Mouse (Mus musculus) liver, embryonic 14.5 days (tissue): Measurements from ENCODE around the gene Olfr114. TPM values are rescaled to one million over a fixed set of nuclear protein-coding genes. Genes with fewer than 3 reads are reported as not detected.

Experiments
- ATAC-seq: fragments of 200-750 bp; cut with Nextera tagmentation; 2 replicates; pipeline ENCODE4 v1.8.0; 2017; ENCODE audit warnings: moderate number of reproducible peaks, mild to moderate bottlenecking, moderate library complexity; ENCODE audit not compliant: insufficient read depth
- DNase-seq, 3 experiments: peaks; one replicate each; pipeline ENCODE4 v3.0.0-alpha.2; 2012 to 2013; ENCODE audit warnings: low read depth in 3 of 3, low spot score in 3 of 3
- H3K27ac ChIP-seq: fragments of 300-500 bp; sonication (generic); 2 replicates; pipeline ENCODE4 v1.5.1; 2014; ENCODE audit warnings: moderate library complexity, mild to moderate bottlenecking, control low read depth, inconsistent platforms
- H3K27me3 ChIP-seq: fragments of 300-500 bp; sonication (generic); 2 replicates; pipeline ENCODE4 v1.6.1; 2014; ENCODE audit warnings: mild to moderate bottlenecking, low read length, moderate library complexity; ENCODE audit not compliant: control insufficient read depth, insufficient read depth
- H3K36me3 ChIP-seq: fragments of 300-500 bp; sonication (generic); replicated peaks from 2 replicates; pipeline ENCODE4 v1.6.1; 2014; ENCODE audit warnings: low read depth; ENCODE audit not compliant: control insufficient read depth, insufficient read depth
- H3K4me1 ChIP-seq, 2 experiments: fragments of 200-500 bp in 1 of 2; fragments of 300-500 bp in 1 of 2; sonication (generic) in 1 of 2; replicated peaks; 2 replicates each; pipeline ENCODE4 v1.6.1; 2012 to 2014; ENCODE audit warnings: antibody characterized with exemption in 1 of 2, inconsistent platforms in 1 of 2, low read length in 1 of 2; ENCODE audit not compliant: control insufficient read depth in 2 of 2, insufficient read depth in 2 of 2
- H3K4me2 ChIP-seq: fragments of 300-500 bp; sonication (generic); 2 replicates; pipeline ENCODE4 v1.6.1; 2014; ENCODE audit warnings: low read depth, mild to moderate bottlenecking, control low read depth, moderate library complexity
- H3K4me3 ChIP-seq, 2 experiments: fragments of 200-500 bp in 1 of 2; fragments of 300-500 bp in 1 of 2; sonication (generic) in 1 of 2; 2 replicates each; pipeline ENCODE4 v1.5.1; 2012 to 2014; ENCODE audit warnings: low read depth in 2 of 2, low read length in 2 of 2, mild to moderate bottlenecking in 2 of 2, control low read depth in 1 of 2, inconsistent platforms in 1 of 2, moderate library complexity in 1 of 2; ENCODE audit not compliant: insufficient read depth in 1 of 2
- H3K9ac ChIP-seq: fragments of 300-500 bp; sonication (generic); replicated peaks from 2 replicates; pipeline ENCODE4 v1.6.1; 2014; ENCODE audit warnings: mild to moderate bottlenecking, control low read depth, moderate library complexity
- H3K9me3 ChIP-seq: fragments of 300-500 bp; sonication (generic); 2 replicates; pipeline ENCODE4 v1.6.1; 2016; ENCODE audit warnings: low read length, mixed read lengths; ENCODE audit not compliant: control insufficient read depth
- CTCF ChIP-seq: IDR thresholded peaks from 2 replicates; pipeline ENCODE4 v1.5.1; 2016; ENCODE audit warnings: antibody characterized with exemption, low read depth, control low read depth
- EP300 ChIP-seq: IDR thresholded peaks from 2 replicates; pipeline ENCODE4 v1.6.1; 2016; ENCODE audit warnings: antibody characterized with exemption, low read depth
- WGBS: fragments of 180-500 bp; shearing (Covaris S2); extraction: QIAGEN DNeasy Blood & Tissue Kit; methylation state at CpG from one replicate; pipeline ENCODE4 v1.1.7; 2014; ENCODE audit not compliant: insufficient replicate concordance; 5-methylcytosine and 5-hydroxymethylcytosine counted together
- polyA plus RNA-seq, 2 experiments: library from polyadenylated mRNA; depleted of rRNA in 1 of 2; stranded (reverse) in 1 of 2; unstranded in 1 of 2; fragments of >200 nt; fragmentation: Nextera tagmentation in 1 of 2; extraction: Ambion mirVana in 1 of 2; gene quantifications; 2 replicates each; pipeline versions ENCODE4 v1.2.1 to v1.2.3; 2012 to 2014

The Olfr114 gene
- polyA plus RNA-seq, 2 experiments: not detected

- no peaks in the 10 kb centered on the region for H3K9me3 ChIP-seq
- H3K4me3 ChIP-seq: no peak overlapping the region
- H3K36me3 ChIP-seq: no peaks in the 10 kb centered on the region
- ATAC-seq (no peak), DNase-seq (no peak)
- H3K4me2 ChIP-seq: no peak overlapping the region
- no peak overlapping the region for H3K27ac ChIP-seq
- TF ChIP-seq EP300 (no peak), CTCF (no peak)
- H3K9ac ChIP-seq: no peak overlapping the region
- H3K4me1 ChIP-seq: no peaks in the 10 kb centered on the region
- WGBS: 51% methylated on average over 3 of the region's 3 CpGs
- no peaks in the 10 kb centered on the region for H3K27me3 ChIP-seq
Measured at GRCm38 (mm10) chr17:37543800-37544435, 48.6 kb downstream of the Olfr114 start.

- no peak for ATAC-seq
- Histone ChIP-seq H3K36me3 (no peaks in the 10 kb centered on the region), H3K27ac (no peak overlapping the region), H3K9ac (no peak overlapping the region), H3K4me1 (no peaks in the 10 kb centered on the region), H3K27me3 (no peaks in the 10 kb centered on the region), H3K4me2 (no peak overlapping the region), H3K9me3 (no peaks in the 10 kb centered on the region), H3K4me3 (no peak overlapping the region)
- 57% methylated on average over 4 of the region's 4 CpGs for WGBS
- DNase-seq: no peak
- TF ChIP-seq CTCF (no peak), EP300 (no peak)
Measured at GRCm38 (mm10) chr17:37541454-37542119, 51.0 kb downstream of the Olfr114 start.

Other genes with a start within 250 kb of the Olfr114 start
- gene Olfr104-ps, start 233.2 kb downstream of the Olfr114 start, polyA plus RNA-seq (2012; rRNA removed): not detected in 2 replicates
- gene Olfr104-ps, start 233.2 kb downstream of the Olfr114 start, polyA plus RNA-seq (2014; fragmentation: Nextera tagmentation; extraction: Ambion mirVana): not detected in 2 replicates
- not detected in 2 replicates for gene Olfr105-ps, start 213.7 kb downstream of the Olfr114 start, polyA plus RNA-seq (2012; rRNA removed)
- not detected in 2 replicates for gene Olfr105-ps, start 213.7 kb downstream of the Olfr114 start, polyA plus RNA-seq (2014; fragmentation: Nextera tagmentation; extraction: Ambion mirVana)
- not detected in 2 replicates for gene Olfr106-ps, start 202.3 kb downstream of the Olfr114 start, polyA plus RNA-seq (2012; rRNA removed)
- not detected in 2 replicates for gene Olfr106-ps, start 202.3 kb downstream of the Olfr114 start, polyA plus RNA-seq (2014; fragmentation: Nextera tagmentation; extraction: Ambion mirVana)
- not detected in 2 replicates for gene Olfr107, start 193.5 kb downstream of the Olfr114 start, polyA plus RNA-seq (2012; rRNA removed)
- not detected in 2 replicates for gene Olfr107, start 193.5 kb downstream of the Olfr114 start, polyA plus RNA-seq (2014; fragmentation: Nextera tagmentation; extraction: Ambion mirVana)
- not detected in 2 replicates for gene Olfr108, start 147.3 kb downstream of the Olfr114 start, polyA plus RNA-seq (2012; rRNA removed)
- not detected in 2 replicates for gene Olfr108, start 147.3 kb downstream of the Olfr114 start, polyA plus RNA-seq (2014; fragmentation: Nextera tagmentation; extraction: Ambion mirVana)
- gene Olfr109, start 133.8 kb downstream of the Olfr114 start, polyA plus RNA-seq (2012; rRNA removed): not detected in 2 replicates
- not detected in 2 replicates for gene Olfr109, start 133.8 kb downstream of the Olfr114 start, polyA plus RNA-seq (2014; fragmentation: Nextera tagmentation; extraction: Ambion mirVana)
- gene H2-M2, start 109.2 kb downstream of the Olfr114 start, polyA plus RNA-seq (2012; rRNA removed): not detected in 2 replicates
- not detected in 2 replicates for gene H2-M2, start 109.2 kb downstream of the Olfr114 start, polyA plus RNA-seq (2014; fragmentation: Nextera tagmentation; extraction: Ambion mirVana)
- 0.02 TPM in 1 of 2 replicates, not detected in the other for gene Olfr110, start 100.3 kb downstream of the Olfr114 start, polyA plus RNA-seq (2012; rRNA removed)
- not detected in 2 replicates for gene Olfr110, start 100.3 kb downstream of the Olfr114 start, polyA plus RNA-seq (2014; fragmentation: Nextera tagmentation; extraction: Ambion mirVana)
- gene Olfr111, start 84.7 kb downstream of the Olfr114 start, polyA plus RNA-seq (2012; rRNA removed): 0.03 and 0.04 TPM in 2 replicates
- gene Olfr111, start 84.7 kb downstream of the Olfr114 start, polyA plus RNA-seq (2014; fragmentation: Nextera tagmentation; extraction: Ambion mirVana): 0.13 TPM in 1 of 2 replicates, not detected in the other
- gene Olfr112, start 23.3 kb downstream of the Olfr114 start, polyA plus RNA-seq (2012; rRNA removed): not detected in 2 replicates
- gene Olfr112, start 23.3 kb downstream of the Olfr114 start, polyA plus RNA-seq (2014; fragmentation: Nextera tagmentation; extraction: Ambion mirVana): not detected in 2 replicates
- not detected in 2 replicates for gene Olfr113, start 15.1 kb downstream of the Olfr114 start, polyA plus RNA-seq (2012; rRNA removed)
- not detected in 2 replicates for gene Olfr113, start 15.1 kb downstream of the Olfr114 start, polyA plus RNA-seq (2014; fragmentation: Nextera tagmentation; extraction: Ambion mirVana)
- not detected in 2 replicates for gene Olfr115, start 34.4 kb upstream of the Olfr114 start, polyA plus RNA-seq (2012; rRNA removed)
- not detected in 2 replicates for gene Olfr115, start 34.4 kb upstream of the Olfr114 start, polyA plus RNA-seq (2014; fragmentation: Nextera tagmentation; extraction: Ambion mirVana)
- not detected in 2 replicates for gene Olfr116, start 34.5 kb upstream of the Olfr114 start, polyA plus RNA-seq (2012; rRNA removed)
- not detected in 2 replicates for gene Olfr116, start 34.5 kb upstream of the Olfr114 start, polyA plus RNA-seq (2014; fragmentation: Nextera tagmentation; extraction: Ambion mirVana)
- gene Olfr117, start 71.0 kb upstream of the Olfr114 start, polyA plus RNA-seq (2012; rRNA removed): not detected in 2 replicates
- not detected in 2 replicates for gene Olfr117, start 71.0 kb upstream of the Olfr114 start, polyA plus RNA-seq (2014; fragmentation: Nextera tagmentation; extraction: Ambion mirVana)
- gene Olfr118, start 74.2 kb upstream of the Olfr114 start, polyA plus RNA-seq (2012; rRNA removed): not detected in 2 replicates
- not detected in 2 replicates for gene Olfr118, start 74.2 kb upstream of the Olfr114 start, polyA plus RNA-seq (2014; fragmentation: Nextera tagmentation; extraction: Ambion mirVana)
- not detected in 2 replicates for gene Olfr119, start 103.8 kb upstream of the Olfr114 start, polyA plus RNA-seq (2012; rRNA removed)
- gene Olfr119, start 103.8 kb upstream of the Olfr114 start, polyA plus RNA-seq (2014; fragmentation: Nextera tagmentation; extraction: Ambion mirVana): not detected in 2 replicates
- gene Olfr120, start 129.1 kb upstream of the Olfr114 start, polyA plus RNA-seq (2012; rRNA removed): not detected in 2 replicates
- gene Olfr120, start 129.1 kb upstream of the Olfr114 start, polyA plus RNA-seq (2014; fragmentation: Nextera tagmentation; extraction: Ambion mirVana): not detected in 2 replicates
- gene Olfr121, start 156.1 kb upstream of the Olfr114 start, polyA plus RNA-seq (2012; rRNA removed): not detected in 2 replicates
- not detected in 2 replicates for gene Olfr121, start 156.1 kb upstream of the Olfr114 start, polyA plus RNA-seq (2014; fragmentation: Nextera tagmentation; extraction: Ambion mirVana)
- not detected in 2 replicates for gene Olfr122, start 175.9 kb upstream of the Olfr114 start, polyA plus RNA-seq (2012; rRNA removed)
- gene Olfr122, start 175.9 kb upstream of the Olfr114 start, polyA plus RNA-seq (2014; fragmentation: Nextera tagmentation; extraction: Ambion mirVana): not detected in 2 replicates
- gene Olfr123, start 200.8 kb upstream of the Olfr114 start, polyA plus RNA-seq (2012; rRNA removed): not detected in 2 replicates
- gene Olfr123, start 200.8 kb upstream of the Olfr114 start, polyA plus RNA-seq (2014; fragmentation: Nextera tagmentation; extraction: Ambion mirVana): not detected in 2 replicates
- not detected in 2 replicates for gene Olfr124, start 207.1 kb upstream of the Olfr114 start, polyA plus RNA-seq (2012; rRNA removed)
- not detected in 2 replicates for gene Olfr124, start 207.1 kb upstream of the Olfr114 start, polyA plus RNA-seq (2014; fragmentation: Nextera tagmentation; extraction: Ambion mirVana)
- gene Olfr125, start 240.2 kb upstream of the Olfr114 start, polyA plus RNA-seq (2012; rRNA removed): not detected in 2 replicates
- gene Olfr125, start 240.2 kb upstream of the Olfr114 start, polyA plus RNA-seq (2014; fragmentation: Nextera tagmentation; extraction: Ambion mirVana): not detected in 2 replicates